Mouse (Mus musculus) 3134 (cell line): ENCODE data around the gene Avpr1a.

Experiments used
- DNase-seq: peaks from one replicate; pipeline ENCODE4 v3.0.0-alpha.2; 2011; ENCODE audit warnings: low spot score; ENCODE audit not compliant: insufficient read length; ENCODE audit errors: extremely low read depth

Gene Avpr1a

DNA sequence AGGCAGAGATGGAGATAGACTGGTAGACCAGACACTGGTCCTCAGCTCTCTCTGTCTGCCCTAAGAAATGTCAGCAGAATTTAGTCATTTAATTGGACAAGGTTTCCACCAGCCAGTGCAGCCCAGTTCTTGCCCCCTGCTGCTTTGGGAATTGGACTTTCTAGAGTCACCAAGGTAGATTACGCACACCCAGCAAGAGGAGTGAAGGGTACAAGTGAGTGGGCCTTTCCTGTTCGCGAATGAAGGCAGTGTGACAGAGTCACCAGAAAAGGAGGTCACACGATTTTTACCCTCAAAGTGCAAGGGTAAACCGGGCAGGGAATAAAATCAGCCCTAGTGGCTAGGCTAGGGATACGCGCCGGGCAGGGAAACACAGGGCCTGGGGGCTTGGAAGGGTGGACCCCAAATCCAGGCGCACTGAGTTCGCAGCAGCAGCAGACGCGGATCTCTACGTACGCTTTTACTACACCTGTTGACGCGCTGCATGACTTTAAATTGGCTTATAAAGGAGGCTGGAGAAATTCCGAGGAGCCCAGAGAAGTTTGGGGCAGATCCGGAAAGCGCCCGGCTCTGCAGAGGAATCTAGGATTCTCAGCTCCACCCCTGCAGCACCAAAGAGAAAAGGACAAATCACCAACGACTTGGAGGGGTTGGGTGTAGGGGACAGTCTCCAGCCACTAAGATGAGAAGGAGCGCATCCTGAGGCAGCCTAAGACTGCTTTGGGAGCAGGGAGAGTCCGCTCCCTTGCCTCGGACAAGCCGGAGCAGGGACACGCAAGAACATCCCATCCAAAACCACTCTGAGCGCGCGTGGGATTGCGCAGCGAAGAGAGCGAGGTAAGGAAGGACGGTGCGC lies at the start of gene Avpr1a:
Gene Avpr1a, plus strand, starts transcription at position 639 of the 856 bp plus-strand sequence.
- no peak for DNase-seq

DNA sequence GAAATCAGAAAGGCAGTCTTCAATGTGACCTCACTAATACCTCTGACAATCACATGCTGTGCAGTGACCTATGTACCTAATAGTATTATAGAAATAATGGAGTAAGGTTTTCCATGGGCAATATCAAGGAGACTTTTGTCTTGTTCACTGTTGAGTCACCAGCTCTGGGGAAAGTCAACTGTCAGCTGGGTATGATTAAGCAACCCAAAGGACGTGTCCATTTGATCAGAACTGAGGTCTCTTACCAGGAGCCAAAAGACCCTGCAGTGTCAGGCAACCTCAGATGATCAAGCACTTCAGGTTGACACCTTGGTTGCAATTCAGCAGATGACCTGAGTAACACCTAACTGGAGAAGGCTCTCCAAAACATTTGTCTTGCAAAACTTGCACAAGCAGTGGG lies 46.0 kb upstream of the Avpr1a start:
- no peak for DNase-seq

DNA sequence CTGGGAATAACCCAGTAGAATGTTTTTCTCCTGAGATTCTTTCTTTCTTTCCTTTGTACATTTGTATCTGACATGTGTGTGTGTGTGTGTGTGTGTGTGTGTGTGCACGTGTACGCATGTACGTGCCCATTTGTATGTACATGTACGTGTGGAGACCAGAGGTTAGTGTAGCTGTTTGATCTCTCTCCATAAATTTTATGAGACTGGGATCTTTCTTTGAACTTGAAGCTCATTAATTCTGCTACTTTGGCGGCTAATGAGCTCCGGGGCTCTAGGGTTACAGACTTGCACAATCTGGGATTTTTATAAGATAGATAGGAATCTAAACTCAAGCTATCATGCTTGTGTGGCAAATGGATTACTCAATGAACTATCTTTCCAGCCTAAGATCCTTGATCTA lies 42.0 kb upstream of the Avpr1a start:
- DNase-seq: no peak

DNA sequence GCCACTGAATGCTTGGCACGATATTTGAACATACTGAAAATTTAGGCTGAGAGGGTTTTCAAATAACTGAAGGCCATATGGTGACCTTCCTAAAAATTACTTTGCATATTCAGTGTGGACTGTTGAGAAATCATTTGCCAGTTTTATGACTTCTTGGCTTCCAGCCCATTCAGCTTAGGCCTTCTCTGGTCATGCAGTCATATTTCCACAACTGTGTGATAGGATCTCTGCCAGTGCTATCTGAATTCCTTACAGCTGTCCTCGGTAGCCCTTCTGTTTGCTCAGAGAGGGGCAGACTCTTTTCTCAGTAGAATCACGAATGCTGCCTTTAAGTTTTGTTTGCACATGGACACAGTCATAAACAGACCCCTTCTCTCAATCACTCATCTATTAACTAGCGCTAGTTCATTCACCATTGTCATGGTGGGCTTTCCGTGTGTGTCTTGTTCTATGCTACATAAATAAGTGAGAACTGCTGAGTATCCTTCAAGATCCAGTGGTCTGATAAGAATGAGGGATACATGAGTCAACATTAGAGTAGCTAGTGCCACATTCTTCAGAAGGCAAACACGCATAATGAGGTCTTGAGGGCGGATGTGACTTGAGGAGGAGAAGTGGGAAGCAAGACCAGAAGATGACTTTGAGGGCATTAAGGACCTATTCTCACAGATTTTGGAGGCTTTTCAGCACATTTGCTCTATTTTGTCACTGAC lies 39.4 kb upstream of the Avpr1a start:
- no peak for DNase-seq

DNA sequence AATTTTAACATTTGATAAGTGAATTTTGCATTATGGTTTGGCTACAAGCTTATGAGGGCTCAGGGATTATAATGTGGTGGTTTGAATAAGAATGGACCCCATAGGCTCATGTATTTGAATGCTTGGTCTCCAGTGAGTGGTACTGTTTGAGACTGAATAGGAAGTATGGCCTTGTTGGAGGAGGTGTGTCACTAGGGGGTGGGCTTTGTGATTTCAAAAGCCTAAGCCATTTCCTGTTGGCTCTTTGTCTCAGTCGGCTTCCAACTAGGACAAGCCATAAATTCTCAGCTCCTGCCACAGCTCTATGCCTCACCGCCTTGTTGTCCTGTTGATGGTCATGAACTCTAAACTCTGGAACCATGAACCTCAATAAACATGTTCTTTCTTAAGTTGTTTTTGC lies 37.5 kb upstream of the Avpr1a start:
- no peak for DNase-seq

DNA sequence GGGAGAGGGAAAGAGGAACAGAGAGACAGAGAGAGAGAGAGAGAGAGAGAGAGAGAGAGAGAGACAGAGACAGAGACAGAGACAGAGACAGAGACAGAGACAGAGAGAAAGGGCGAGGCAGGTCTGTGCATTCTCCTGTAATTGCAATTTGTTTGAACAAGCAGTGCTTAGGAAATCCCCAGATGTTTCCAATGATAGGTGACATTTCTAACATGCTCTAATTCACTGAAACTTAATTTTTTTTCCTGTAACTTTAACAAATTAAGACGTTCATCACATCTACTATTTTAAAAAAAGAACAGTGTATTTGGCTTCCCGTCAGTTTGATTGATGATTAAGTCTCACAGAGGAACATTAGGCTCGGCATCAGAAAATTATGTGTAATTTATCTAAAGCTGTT lies 15.6 kb upstream of the Avpr1a start:
- DNase-seq: no peak

DNA sequence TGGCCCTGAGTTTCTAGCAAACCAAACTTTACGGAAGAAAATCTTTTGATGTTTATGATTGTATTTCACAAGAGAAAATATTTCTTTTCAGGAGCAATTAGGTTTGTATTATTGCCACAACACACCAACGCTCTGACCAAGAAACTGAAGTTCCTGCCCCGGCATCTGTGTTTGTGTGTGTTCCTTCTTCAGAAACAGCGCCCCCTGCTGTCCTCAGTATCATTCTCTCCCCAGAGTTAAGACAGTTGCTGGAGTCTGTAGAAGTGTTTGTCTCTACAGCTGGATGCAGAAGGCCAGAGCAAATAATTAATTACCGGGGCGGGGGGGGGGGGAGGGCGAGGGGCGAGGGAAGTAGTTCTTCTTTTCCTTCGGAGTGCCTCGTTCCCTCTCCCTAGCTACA lies 1.0 kb upstream of the Avpr1a start:
- no peak for DNase-seq

DNA sequence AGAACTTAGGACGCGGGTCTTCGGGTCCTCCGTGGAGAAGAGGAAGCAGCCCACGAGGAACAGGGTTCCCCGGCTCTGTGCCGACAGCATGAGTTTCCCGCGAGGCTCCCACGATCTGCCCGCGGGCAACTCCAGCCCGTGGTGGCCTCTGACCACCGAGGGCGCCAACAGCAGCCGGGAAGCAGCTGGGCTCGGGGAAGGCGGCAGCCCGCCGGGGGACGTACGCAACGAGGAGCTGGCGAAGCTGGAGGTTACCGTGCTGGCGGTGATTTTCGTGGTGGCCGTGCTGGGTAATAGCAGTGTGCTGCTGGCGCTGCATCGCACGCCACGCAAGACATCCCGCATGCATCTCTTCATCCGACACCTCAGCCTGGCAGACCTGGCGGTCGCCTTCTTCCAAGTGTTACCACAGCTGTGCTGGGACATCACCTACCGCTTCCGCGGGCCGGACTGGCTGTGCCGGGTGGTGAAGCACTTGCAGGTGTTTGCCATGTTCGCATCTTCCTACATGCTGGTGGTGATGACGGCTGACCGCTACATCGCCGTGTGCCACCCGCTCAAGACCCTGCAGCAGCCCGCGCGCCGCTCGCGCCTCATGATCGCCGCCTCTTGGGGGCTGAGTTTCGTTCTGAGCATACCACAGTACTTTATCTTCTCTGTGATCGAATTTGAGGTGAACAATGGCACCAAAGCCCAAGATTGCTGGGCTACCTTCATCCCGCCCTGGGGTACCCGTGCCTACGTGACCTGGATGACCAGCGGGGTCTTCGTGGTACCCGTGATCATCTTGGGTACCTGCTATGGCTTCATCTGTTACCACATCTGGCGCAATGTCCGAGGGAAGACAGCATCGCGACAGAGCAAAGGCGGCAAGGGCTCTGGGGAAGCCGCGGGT lies 665 bp downstream of the Avpr1a start:
- DNase-seq: peak; percentile 16

DNA sequence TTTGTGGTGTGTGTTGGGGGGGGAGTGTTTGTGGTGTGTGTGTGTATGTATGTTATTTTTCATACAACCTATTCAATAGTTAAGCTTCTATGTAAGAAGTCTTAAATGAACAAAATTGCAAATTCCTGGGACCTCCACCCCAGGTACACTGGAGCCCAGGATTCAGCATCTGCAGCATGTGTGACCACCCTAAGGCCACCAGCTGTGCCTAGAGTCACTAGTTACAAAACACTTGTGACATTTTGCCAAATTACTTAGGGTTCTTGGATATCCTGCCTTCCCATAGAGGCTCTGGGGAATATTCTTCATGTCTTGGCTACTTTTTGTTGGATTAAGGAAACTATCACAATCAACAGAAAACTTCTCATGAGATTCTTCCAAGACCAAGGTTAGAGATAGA lies 1.6 kb downstream of the Avpr1a start:
- DNase-seq: no peak

DNA sequence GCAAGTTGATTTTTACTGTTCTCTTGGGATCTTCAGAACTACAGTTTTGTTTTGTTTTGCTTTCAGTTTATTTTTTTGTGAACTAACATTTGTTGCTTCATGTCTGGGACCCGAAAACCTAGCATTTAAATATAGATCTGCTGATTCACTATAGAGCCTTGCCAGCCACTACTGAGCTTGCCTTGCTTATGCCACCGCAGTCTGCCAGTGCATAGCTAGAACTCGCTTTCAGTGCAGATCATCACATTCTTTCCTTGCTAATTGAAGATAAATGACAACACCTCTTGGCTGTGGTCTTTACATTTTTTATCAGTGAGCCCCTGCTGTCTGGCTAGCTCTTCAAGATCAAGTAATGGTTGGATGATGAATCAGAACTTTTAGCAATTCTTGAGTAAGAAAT lies 5.2 kb downstream of the Avpr1a start:
- no peak for DNase-seq

DNA sequence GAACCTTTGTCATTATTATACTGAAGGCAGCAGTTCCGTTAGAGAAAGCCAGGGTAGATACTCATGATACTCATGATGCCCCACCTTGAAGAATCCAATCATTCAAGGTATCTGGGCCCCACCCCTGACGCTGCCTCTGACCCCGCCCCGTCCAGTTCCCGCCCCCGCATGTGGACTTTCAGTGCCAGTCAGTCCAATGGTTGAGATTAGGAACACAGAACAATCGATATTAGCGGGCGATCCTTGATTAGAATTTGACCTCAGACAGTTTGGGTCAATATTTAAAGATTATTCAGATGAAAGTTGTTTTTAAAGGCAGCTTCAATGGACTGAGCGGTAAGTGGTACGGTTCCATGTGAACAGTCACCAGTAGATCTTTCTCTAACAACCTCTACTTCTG lies 7.5 kb downstream of the Avpr1a start:
- no peak for DNase-seq

DNA sequence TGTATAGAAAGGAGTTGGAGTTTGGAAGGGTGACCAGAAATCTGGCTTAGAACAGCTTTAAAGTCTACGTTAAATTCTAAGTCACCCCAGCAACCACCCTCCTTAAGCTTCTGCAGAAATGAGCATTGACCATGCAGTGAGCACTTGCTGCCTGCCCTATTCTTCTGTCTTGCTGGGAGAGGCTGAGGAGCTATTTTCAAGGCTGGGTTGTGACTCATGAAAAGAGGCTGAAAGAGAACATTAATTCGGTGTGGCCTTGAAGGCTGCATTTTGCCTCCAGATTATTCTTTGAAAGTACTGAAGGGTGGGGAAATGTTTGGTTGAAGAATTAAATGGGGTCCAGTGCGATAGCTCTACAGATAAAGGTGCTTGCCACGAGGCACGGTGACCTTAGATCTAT lies 28.5 kb downstream of the Avpr1a start:
- DNase-seq: no peak

DNA sequence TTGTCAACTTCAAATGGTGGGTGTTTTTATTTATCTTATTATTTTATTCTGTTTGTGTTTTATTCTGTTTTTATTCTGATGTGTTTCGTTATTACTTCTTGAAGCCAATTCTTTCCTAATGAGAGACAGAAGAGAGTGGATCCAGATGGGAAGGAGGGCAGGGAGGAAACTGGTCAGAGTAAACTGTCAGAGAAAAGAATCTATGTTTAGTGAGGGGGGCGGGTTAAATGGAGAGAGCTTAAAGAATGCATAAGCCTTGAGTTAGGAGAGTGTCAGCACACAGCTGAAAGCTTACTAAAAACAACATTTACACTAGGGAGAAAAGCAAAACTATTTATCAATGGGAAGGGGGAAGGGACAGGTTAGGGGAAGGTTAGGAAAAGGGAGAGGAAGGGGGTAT lies 50.3 kb downstream of the Avpr1a start:
- DNase-seq: no peak

DNA sequence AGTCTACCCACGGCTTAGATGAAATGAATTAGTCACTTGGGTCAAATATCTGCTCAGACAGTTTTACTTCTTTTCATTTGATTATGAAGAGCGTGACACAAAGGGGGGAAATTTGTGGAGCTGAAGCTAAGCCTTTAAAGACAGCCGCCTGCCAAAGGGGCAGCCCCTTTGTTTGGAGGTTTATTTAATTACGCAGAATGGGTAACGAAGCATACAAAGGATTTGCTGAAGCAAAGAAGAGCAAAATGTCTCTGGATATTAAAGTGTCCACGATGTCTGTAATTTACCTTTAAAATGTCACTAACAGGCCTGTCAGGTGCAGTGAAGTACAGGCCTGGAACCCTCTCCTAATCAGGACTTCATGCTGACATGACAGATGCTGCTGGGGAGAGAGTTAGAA lies 51.0 kb downstream of the Avpr1a start:
- no peak for DNase-seq
